Mouse (Mus musculus) neural tube, embryonic 14.5 days (tissue): ENCODE measurements at regions not wholly inside any gene's neighbourhood (a gene's known extent, or its start where the extent isn't known, plus 50 kb on each side); places are given as distances from the start of the nearest gene placed in this dataset.

ENCODE experiments used
- ATAC-seq: fragments of 200-750 bp; cut with Nextera tagmentation; 2 replicates; pipeline ENCODE4 v1.8.0; 2017; ENCODE audit warnings: low read depth, mild to moderate bottlenecking, moderate TSS enrichment, moderate library complexity
- H3K27ac ChIP-seq: fragments of 300-500 bp; sonication (generic); 2 replicates; pipeline ENCODE4 v1.5.1; 2014; ENCODE audit warnings: low read depth, mild to moderate bottlenecking, control low read depth, low read length, moderate library complexity, mixed read lengths
- H3K27me3 ChIP-seq: fragments of 300-500 bp; sonication (generic); 2 replicates; pipeline ENCODE4 v1.6.1; 2014; ENCODE audit warnings: low read length; ENCODE audit not compliant: control insufficient read depth, insufficient read depth
- H3K36me3 ChIP-seq: fragments of 300-500 bp; sonication (generic); 2 replicates; pipeline ENCODE4 v1.6.1; 2014; ENCODE audit warnings: low read length, mixed read lengths; ENCODE audit not compliant: control insufficient read depth, insufficient read depth
- H3K4me1 ChIP-seq: fragments of 300-500 bp; sonication (generic); 2 replicates; pipeline ENCODE4 v1.6.1; 2014; ENCODE audit warnings: low read length; ENCODE audit not compliant: control insufficient read depth, insufficient read depth
- H3K4me2 ChIP-seq: fragments of 300-500 bp; sonication (generic); 2 replicates; pipeline ENCODE4 v1.6.1; 2014; ENCODE audit warnings: mild to moderate bottlenecking, low read depth, low read length, control low read depth
- H3K4me3 ChIP-seq: fragments of 300-500 bp; sonication (generic); 2 replicates; pipeline ENCODE4 v1.5.1; 2014; ENCODE audit warnings: low read depth, low read length, control low read depth, mixed read lengths
- H3K9ac ChIP-seq: fragments of 300-500 bp; sonication (generic); replicated peaks from 2 replicates; pipeline ENCODE4 v1.6.1; 2014; ENCODE audit warnings: low read depth, mild to moderate bottlenecking, control low read depth, low read length, mixed read lengths
- H3K9me3 ChIP-seq: fragments of 300-500 bp; sonication (generic); 2 replicates; pipeline ENCODE4 v1.6.1; 2016; ENCODE audit warnings: low read length; ENCODE audit not compliant: control insufficient read depth
- WGBS: fragments of 180-500 bp; shearing (Covaris S2); extraction: QIAGEN DNeasy Blood & Tissue Kit; methylation state at CpG from one replicate; pipeline ENCODE4 v1.1.7; 2014; 5-methylcytosine and 5-hydroxymethylcytosine counted together

DNA sequence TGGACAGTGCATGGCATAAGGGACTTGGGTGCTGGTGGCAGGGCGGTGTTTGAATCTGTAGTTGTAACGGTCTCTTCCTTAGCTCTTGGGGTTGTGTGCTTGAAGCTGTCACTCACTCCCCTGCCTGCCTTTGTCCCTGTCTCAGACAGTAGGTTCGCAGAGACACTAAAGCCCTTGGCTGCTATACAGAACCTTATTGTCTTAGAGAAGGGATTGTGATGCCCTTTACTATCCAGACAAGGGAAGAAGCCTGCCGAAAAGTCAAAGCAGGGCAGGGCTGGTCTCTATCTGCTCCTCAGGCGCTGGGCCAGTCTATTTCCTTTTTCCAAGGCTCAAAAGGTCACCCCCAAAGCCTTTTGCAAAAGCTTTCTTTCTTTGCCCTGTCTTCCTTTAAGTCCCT is 109.2 kb upstream of the Aldh1b1 start:
- H3K4me3 ChIP-seq, result no peak overlapping the region
- H3K9me3 ChIP-seq, result no peaks in the 10 kb centered on the region
- WGBS, result 26% methylated on average over 5 of the region's 5 CpGs
- no peak overlapping the region for H3K9ac ChIP-seq
- ATAC-seq, result no peak
- no peaks in the 10 kb centered on the region for H3K27me3 ChIP-seq
- H3K4me1 ChIP-seq, result peaks cover 15% of the 10 kb centered on the region; the same call in 1 of the 2 replicates
- no peaks in the 10 kb centered on the region for H3K36me3 ChIP-seq
- no peak overlapping the region for H3K4me2 ChIP-seq
- H3K27ac ChIP-seq, result no peak overlapping the region

GRCm38 (mm10) chr4:45688233-45688632 is 110.6 kb upstream of the Aldh1b1 start:
- WGBS, result 43% methylated on average over 7 of the region's 7 CpGs
- H3K4me3 ChIP-seq, result no peak overlapping the region
- ATAC-seq, result no peak
- H3K9ac ChIP-seq, result no peak overlapping the region
- H3K9me3 ChIP-seq, result no peaks in the 10 kb centered on the region
- no peaks in the 10 kb centered on the region for H3K27me3 ChIP-seq
- H3K27ac ChIP-seq, result no peak overlapping the region
- H3K36me3 ChIP-seq, result no peaks in the 10 kb centered on the region
- H3K4me1 ChIP-seq, result peaks cover 15% of the 10 kb centered on the region; the same call in 1 of the 2 replicates
- no peak overlapping the region for H3K4me2 ChIP-seq

- WGBS, result 79% methylated on average over 3 of the region's 3 CpGs
- Histone ChIP-seq H3K27me3 (no peaks in the 10 kb centered on the region), H3K4me2 (no peak overlapping the region), H3K36me3 (no peaks in the 10 kb centered on the region), H3K4me3 (no peak overlapping the region), H3K9me3 (no peaks in the 10 kb centered on the region), H3K9ac (no peak overlapping the region), H3K27ac (no peak overlapping the region), H3K4me1 (peaks cover 12% of the 10 kb centered on the region; the same call in 1 of the 2 replicates)
- no peak for ATAC-seq
Observed at GRCm38 (mm10) chr4:45685031-45685430, 113.8 kb upstream of the Aldh1b1 start.

DNA sequence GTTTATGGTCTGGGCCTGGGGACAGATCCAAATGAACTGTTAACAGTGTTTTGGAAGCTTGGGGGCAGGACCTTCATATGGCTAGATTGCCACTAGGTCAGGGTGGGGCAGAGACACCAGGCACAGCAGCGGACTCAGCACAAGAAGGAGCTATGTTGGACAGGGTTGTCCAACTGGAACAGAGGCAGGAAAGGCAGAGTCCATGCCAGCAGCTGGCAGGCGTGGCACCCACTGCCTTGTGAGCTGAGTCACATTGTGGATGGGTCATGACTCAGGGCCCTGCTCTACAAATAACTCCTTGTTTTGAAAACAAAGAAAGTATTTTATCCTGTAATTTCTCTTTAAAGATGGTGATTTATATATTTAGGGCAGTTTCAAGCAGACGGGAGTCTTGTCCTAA is 115.6 kb upstream of the Aldh1b1 start:
- Histone ChIP-seq H3K9me3 (no peaks in the 10 kb centered on the region), H3K4me1 (0 out of 2 replicates have a peak, but pooled peaks cover 7% of the 10 kb centered on the region), H3K27me3 (no peaks in the 10 kb centered on the region), H3K9ac (no peak overlapping the region), H3K4me2 (no peak overlapping the region), H3K27ac (no peak overlapping the region), H3K4me3 (no peak overlapping the region), H3K36me3 (no peaks in the 10 kb centered on the region)
- WGBS, result 75% methylated on average over 3 of the region's 3 CpGs
- ATAC-seq, result no peak

GRCm38 (mm10) chr4:45682746-45683145 is 116.1 kb upstream of the Aldh1b1 start:
- ATAC-seq, result no peak
- Histone ChIP-seq H3K36me3 (no peaks in the 10 kb centered on the region), H3K4me1 (0 out of 2 replicates have a peak, but pooled peaks cover 3% of the 10 kb centered on the region), H3K9ac (no peak overlapping the region), H3K9me3 (no peaks in the 10 kb centered on the region), H3K27ac (no peak overlapping the region), H3K4me2 (no peak overlapping the region), H3K27me3 (no peaks in the 10 kb centered on the region), H3K4me3 (no peak overlapping the region)
- 91% methylated on average over 8 of the region's 8 CpGs for WGBS

DNA sequence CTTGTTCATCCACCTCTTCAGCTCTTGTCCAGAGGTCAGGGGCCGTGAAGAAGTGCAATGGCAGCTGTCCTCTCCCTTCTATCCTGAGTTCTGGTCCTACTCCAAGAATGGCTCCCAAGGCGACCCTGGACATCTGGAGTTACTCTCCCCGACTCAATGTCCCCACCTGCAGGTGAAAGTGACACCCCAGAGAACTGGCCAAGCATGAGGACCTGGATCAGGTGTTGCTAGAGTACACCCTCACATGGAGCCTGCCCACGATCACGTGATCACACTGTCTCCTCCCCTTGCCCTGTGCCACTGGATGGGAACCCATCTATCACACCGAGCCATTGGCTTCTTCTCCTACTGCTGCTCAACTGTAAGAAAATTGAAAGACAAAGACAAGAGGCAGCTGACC is 122.7 kb upstream of the Aldh1b1 start:
- H3K9ac ChIP-seq, result no peak overlapping the region
- no peak overlapping the region for H3K4me3 ChIP-seq
- no peaks in the 10 kb centered on the region for H3K27me3 ChIP-seq
- WGBS, result 81% methylated on average over 6 of the region's 6 CpGs
- H3K4me2 ChIP-seq, result no peak overlapping the region
- peaks cover 12% of the 10 kb centered on the region for H3K4me1 ChIP-seq
- no peaks in the 10 kb centered on the region for H3K9me3 ChIP-seq
- ATAC-seq, result no peak
- H3K27ac ChIP-seq, result no peak overlapping the region
- no peaks in the 10 kb centered on the region for H3K36me3 ChIP-seq

- no peak overlapping the region for H3K4me3 ChIP-seq
- no peaks in the 10 kb centered on the region for H3K36me3 ChIP-seq
- H3K9me3 ChIP-seq, result no peaks in the 10 kb centered on the region
- no peaks in the 10 kb centered on the region for H3K27me3 ChIP-seq
- ATAC-seq, result no peak
- peaks cover 12% of the 10 kb centered on the region for H3K4me1 ChIP-seq
- 87% methylated on average over 10 of the region's 10 CpGs for WGBS
- H3K9ac ChIP-seq, result no peak overlapping the region
- no peak overlapping the region for H3K4me2 ChIP-seq
- H3K27ac ChIP-seq, result no peak overlapping the region
Observed at GRCm38 (mm10) chr4:45674291-45674690, 124.5 kb upstream of the Aldh1b1 start.

DNA sequence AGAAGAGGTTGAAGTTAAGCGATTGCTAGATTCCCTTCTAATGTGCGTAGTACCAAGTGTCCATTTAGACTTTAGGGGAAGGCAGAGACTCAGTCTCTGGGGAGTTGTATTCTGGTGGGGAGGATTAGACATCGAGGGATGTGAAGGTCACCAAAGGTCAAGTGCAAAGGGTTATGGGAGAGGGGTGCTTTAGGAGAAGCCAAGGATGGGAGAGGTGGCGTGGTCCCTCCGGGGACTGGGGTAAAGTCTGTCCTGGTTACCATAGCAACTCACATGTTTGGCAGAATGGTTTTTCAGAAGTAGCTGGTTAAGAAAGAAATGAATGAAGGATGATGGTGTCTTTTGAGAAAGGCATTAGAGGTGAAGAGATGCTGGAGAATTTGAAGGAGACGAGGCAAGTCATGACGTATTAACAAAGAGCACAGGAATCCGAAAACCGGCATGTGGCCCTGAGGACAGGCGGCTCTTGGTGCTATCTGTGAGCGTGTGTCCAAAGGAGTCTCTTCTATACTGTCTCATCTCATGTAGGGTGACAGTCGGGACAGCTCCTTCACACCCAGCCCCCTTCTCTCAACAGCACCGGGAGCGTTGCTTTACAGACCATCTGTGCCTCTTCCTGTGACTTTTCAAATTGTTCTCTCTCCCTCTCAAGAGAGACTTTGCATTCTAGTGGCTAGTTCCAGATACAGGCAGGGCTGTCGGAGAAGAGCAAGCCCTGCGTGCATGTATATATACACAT is 125.6 kb upstream of the Aldh1b1 start:
- no peak for ATAC-seq
- no peak overlapping the region for H3K4me3 ChIP-seq
- H3K4me2 ChIP-seq, result no peak overlapping the region
- peaks cover 12% of the 10 kb centered on the region for H3K4me1 ChIP-seq
- H3K9me3 ChIP-seq, result no peaks in the 10 kb centered on the region
- H3K36me3 ChIP-seq, result no peaks in the 10 kb centered on the region
- no peak overlapping the region for H3K27ac ChIP-seq
- H3K27me3 ChIP-seq, result no peaks in the 10 kb centered on the region
- no peak overlapping the region for H3K9ac ChIP-seq
- 53% methylated on average over 16 of the region's 16 CpGs for WGBS

DNA sequence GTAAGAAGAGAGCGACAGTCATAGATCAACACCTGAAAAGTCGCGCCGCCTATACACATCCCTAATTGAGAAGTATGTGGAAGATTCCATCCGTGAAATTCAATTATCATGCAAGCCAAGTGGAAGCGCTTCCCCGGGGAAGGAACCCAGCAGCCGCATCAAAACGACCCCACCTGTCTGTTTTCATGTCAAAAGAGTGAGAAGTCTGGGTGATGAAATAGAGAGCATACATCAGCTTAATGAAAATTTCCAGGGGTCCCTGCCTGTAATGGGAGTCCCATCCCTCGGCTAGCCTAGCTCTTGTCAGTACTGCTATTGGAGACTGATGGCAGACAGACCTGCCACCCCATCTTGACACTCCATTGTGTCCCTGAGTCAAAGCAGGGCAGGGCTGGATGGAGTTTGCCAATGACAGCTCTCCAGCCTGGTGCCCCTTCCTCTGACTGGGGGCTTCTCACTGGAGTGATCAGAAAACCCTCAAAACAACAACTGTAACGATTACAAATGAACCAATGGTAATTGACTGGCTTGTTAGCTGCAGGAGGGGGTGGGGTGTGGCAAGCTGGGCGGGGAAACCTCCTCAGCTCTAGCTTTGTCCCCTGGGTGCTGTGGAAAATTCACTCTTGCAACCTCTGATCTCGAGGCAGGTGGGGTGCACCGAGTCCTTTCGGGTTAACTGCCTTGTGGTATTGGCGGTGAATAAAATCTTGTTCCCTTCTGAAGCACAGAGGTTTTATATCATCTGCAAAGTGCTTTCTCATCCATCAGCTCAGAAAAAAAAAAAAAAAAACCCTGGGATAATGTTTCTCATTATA is 126.4 kb upstream of the Aldh1b1 start:
- peak; percentile 71 for ATAC-seq
- H3K4me2 ChIP-seq, result 0 out of 2 replicates have a peak overlapping the region, but pooled peaks have one; percentile 1

More for the DNA sequence above, 126.4 kb upstream of the Aldh1b1 start:
- peaks cover 12% of the 10 kb centered on the region for H3K4me1 ChIP-seq
- H3K36me3 ChIP-seq, result no peaks in the 10 kb centered on the region
- no peak overlapping the region for H3K4me3 ChIP-seq
- no peak overlapping the region for H3K27ac ChIP-seq
- WGBS, result 20% methylated on average over 16 of the region's 16 CpGs
- no peak overlapping the region for H3K9ac ChIP-seq
- H3K9me3 ChIP-seq, result no peaks in the 10 kb centered on the region
- no peaks in the 10 kb centered on the region for H3K27me3 ChIP-seq
